Mouse (Mus musculus) kidney, adult 2 months (tissue): ENCODE measurements at regions not wholly inside any gene's neighbourhood (a gene's known extent, or its start where the extent isn't known, plus 50 kb on each side); places are given as distances from the start of the nearest gene placed in this dataset.

ENCODE experiments used
- CTCF ChIP-seq: fragments of 200-500 bp; conservative IDR thresholded peaks from 2 replicates; pipeline ENCODE4 v1.5.1; 2011; ENCODE audit warnings: low read depth, mild to moderate bottlenecking, control low read depth, low read length, moderate library complexity, mixed read lengths; ENCODE audit not compliant: insufficient read depth, insufficient read length
- POLR2A ChIP-seq: fragments of 200-500 bp; IDR thresholded peaks from one replicate; pipeline ENCODE4 v1.6.1; 2011; ENCODE audit warnings: low read depth, low read length, control low read depth

DNA sequence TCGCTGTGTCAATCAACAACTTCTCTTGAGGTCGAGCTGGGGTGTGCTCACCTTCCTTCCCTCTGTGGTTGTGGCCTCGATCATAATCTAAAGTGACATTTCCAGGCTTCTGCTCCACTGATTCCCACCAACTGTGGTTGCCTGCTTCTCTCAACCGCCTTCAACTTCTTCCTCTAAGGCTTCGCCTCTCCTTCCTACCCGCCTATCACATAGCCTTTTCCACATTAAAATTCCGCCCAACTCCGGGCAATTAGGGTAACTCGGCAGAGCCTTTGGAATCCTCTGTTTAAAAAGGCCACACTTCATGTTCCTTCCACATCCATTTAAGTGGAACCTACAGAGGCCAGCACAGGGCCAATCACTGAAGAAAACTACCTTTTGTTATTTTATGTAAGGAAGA, 238.4 kb downstream of the Cxcl12 start:
- TF ChIP-seq CTCF (no peak), POLR2A (no peak)
